Mouse (Mus musculus) CH12.LX (cell line): ENCODE results near the gene A430078G23Rik. TPM values are rescaled to one million over a fixed set of nuclear protein-coding genes. Genes with fewer than 3 reads are reported as not detected.

Experiments
- DNase-seq: peaks from one replicate; pipeline ENCODE4 v3.0.0-alpha.2; 2013; ENCODE audit errors: extremely low read depth
- H3K27ac ChIP-seq: 2 replicates; pipeline ENCODE4 v1.5.1; 2012; ENCODE audit warnings: low read depth, mild to moderate bottlenecking, control low read depth, moderate library complexity; ENCODE audit not compliant: insufficient read depth
- H3K27me3 ChIP-seq: replicated peaks from 2 replicates; pipeline ENCODE3; 2012; ENCODE audit warnings: inconsistent platforms
- H3K36me3 ChIP-seq, 2 experiments: replicated peaks in 1 of 2; 2 replicates each; pipeline versions ENCODE3 to v1.6.1; 2012; ENCODE audit warnings: inconsistent platforms in 1 of 2, low read length in 1 of 2, mild to moderate bottlenecking in 1 of 2, mixed read lengths in 1 of 2, moderate library complexity in 1 of 2; ENCODE audit not compliant: control insufficient read depth in 1 of 2, insufficient read depth in 1 of 2
- H3K4me1 ChIP-seq, 2 experiments: 2 replicates each; pipeline ENCODE4 v1.6.1; 2012; ENCODE audit warnings: inconsistent platforms in 1 of 2, moderate library complexity in 1 of 2; ENCODE audit not compliant: insufficient read depth in 2 of 2, control insufficient read depth in 1 of 2
- H3K4me2 ChIP-seq: 2 replicates; pipeline ENCODE4 v1.6.1; 2012; ENCODE audit warnings: low read depth, mild to moderate bottlenecking, control low read depth; ENCODE audit not compliant: poor library complexity, insufficient read depth, severe bottlenecking
- H3K4me3 ChIP-seq, 3 experiments: fragments of 150-350 bp in 1 of 3; sonication (generic) in 1 of 3; replicated peaks in 1 of 3; 2 replicates each; pipeline versions ENCODE3 to v1.5.1; 2011 to 2012; ENCODE audit warnings: low read depth in 2 of 3, low read length in 2 of 3, mild to moderate bottlenecking in 2 of 3, moderate library complexity in 2 of 3, control low read depth in 1 of 3, improper control_type of control experiment in 1 of 3, inconsistent platforms in 1 of 3, mixed read lengths in 1 of 3; ENCODE audit not compliant: poor library complexity in 1 of 3
- H3K79me2 ChIP-seq: replicated peaks from 2 replicates; pipeline ENCODE4 v1.6.1; 2012; ENCODE audit warnings: mild to moderate bottlenecking, moderate library complexity; ENCODE audit not compliant: control insufficient read depth, poor library complexity, insufficient read depth, severe bottlenecking; ENCODE audit errors: extremely low read depth
- H3K9ac ChIP-seq: 2 replicates; pipeline ENCODE4 v1.6.1; 2012; ENCODE audit warnings: low read depth, mild to moderate bottlenecking, control low read depth, moderate library complexity; ENCODE audit not compliant: insufficient read depth
- H3K9me3 ChIP-seq: replicated peaks from 2 replicates; pipeline ENCODE3; 2012; ENCODE audit warnings: low read length, inconsistent platforms, mixed read lengths
- BHLHE40 ChIP-seq: IDR thresholded peaks from 2 replicates; pipeline ENCODE4 v1.6.1; 2011; ENCODE audit warnings: mild to moderate bottlenecking, low read depth, low read length, improper control_type of control experiment
- CHD2 ChIP-seq: IDR thresholded peaks from 2 replicates; pipeline ENCODE4 v1.6.1; 2011; ENCODE audit warnings: low read length, improper control_type of control experiment
- CTCF ChIP-seq, 2 experiments: IDR thresholded peaks in 1 of 2; conservative IDR thresholded peaks in 1 of 2; 2 replicates each; pipeline ENCODE4 v1.5.1; 2011 to 2012; ENCODE audit warnings: low read depth in 2 of 2, low read length in 2 of 2, improper control_type of control experiment in 1 of 2, inconsistent platforms in 1 of 2, mild to moderate bottlenecking in 1 of 2, moderate library complexity in 1 of 2
- ELF1 ChIP-seq: IDR thresholded peaks from 2 replicates; pipeline ENCODE4 v1.6.1; 2014; ENCODE audit warnings: low read depth, mild to moderate bottlenecking, inconsistent platforms, low read length, improper control_type of control experiment
- EP300 ChIP-seq: IDR thresholded peaks from 2 replicates; pipeline ENCODE4 v1.6.1; 2011; ENCODE audit warnings: low read length, improper control_type of control experiment
- GABPA ChIP-seq: IDR thresholded peaks from 2 replicates; pipeline ENCODE4 v1.6.1; 2012; ENCODE audit warnings: low read depth, low read length, improper control_type of control experiment, inconsistent platforms; ENCODE audit not compliant: insufficient replicate concordance
- HCFC1 ChIP-seq: IDR thresholded peaks from 2 replicates; pipeline ENCODE4 v1.6.1; 2012; ENCODE audit warnings: low read depth, mild to moderate bottlenecking, inconsistent platforms, low read length, improper control_type of control experiment
- IRF4 ChIP-seq: IDR thresholded peaks from 2 replicates; pipeline ENCODE4 v1.6.1; 2014; ENCODE audit warnings: low read depth, mild to moderate bottlenecking, inconsistent platforms, low read length, improper control_type of control experiment
- KAT2A ChIP-seq: IDR thresholded peaks from 2 replicates; pipeline ENCODE4 v1.6.1; 2012; ENCODE audit warnings: low read length, improper control_type of control experiment, inconsistent platforms; ENCODE audit not compliant: insufficient replicate concordance
- MAFK ChIP-seq: IDR thresholded peaks from 2 replicates; pipeline ENCODE4 v1.6.1; 2011; ENCODE audit warnings: low read length, improper control_type of control experiment; ENCODE audit not compliant: insufficient replicate concordance
- MAX ChIP-seq: IDR thresholded peaks from 2 replicates; pipeline ENCODE4 v1.6.1; 2011; ENCODE audit warnings: low read length, improper control_type of control experiment
- MAZ ChIP-seq: IDR thresholded peaks from 2 replicates; pipeline ENCODE4 v1.6.1; 2012; ENCODE audit warnings: low read depth, mild to moderate bottlenecking, inconsistent platforms, low read length, improper control_type of control experiment, moderate library complexity
- MEF2A ChIP-seq: IDR thresholded peaks from 2 replicates; pipeline ENCODE4 v1.6.1; 2014; ENCODE audit warnings: low read depth, mild to moderate bottlenecking, inconsistent platforms, low read length, improper control_type of control experiment, borderline replicate concordance
- MXI1 ChIP-seq: IDR thresholded peaks from 2 replicates; pipeline ENCODE4 v1.6.1; 2011; ENCODE audit warnings: mild to moderate bottlenecking, low read depth, low read length, improper control_type of control experiment
- MYC ChIP-seq: IDR thresholded peaks from 2 replicates; pipeline ENCODE4 v1.6.1; 2011; ENCODE audit warnings: low read depth, mild to moderate bottlenecking, improper control_type of control experiment, low read length
- NELFE ChIP-seq: IDR thresholded peaks from 2 replicates; pipeline ENCODE4 v1.6.1; 2011; ENCODE audit warnings: low read depth, low read length, improper control_type of control experiment
- POLR2A ChIP-seq: IDR thresholded peaks from 2 replicates; pipeline ENCODE4 v1.6.1; 2011; ENCODE audit warnings: low read depth, mild to moderate bottlenecking, improper control_type of control experiment, low read length
- POLR2AphosphoS2 ChIP-seq: IDR thresholded peaks from 2 replicates; pipeline ENCODE4 v1.6.1; 2011; ENCODE audit warnings: low read depth, low read length, improper control_type of control experiment
- RAD21 ChIP-seq: IDR thresholded peaks from 2 replicates; pipeline ENCODE4 v1.6.1; 2011; ENCODE audit warnings: low read depth, mild to moderate bottlenecking, low read length, improper control_type of control experiment, moderate library complexity
- RCOR1 ChIP-seq: conservative IDR thresholded peaks from 2 replicates; pipeline ENCODE4 v1.6.1; 2012; ENCODE audit warnings: low read depth, mild to moderate bottlenecking, inconsistent platforms, low read length, improper control_type of control experiment
- SMC3 ChIP-seq: IDR thresholded peaks from 2 replicates; pipeline ENCODE4 v1.6.1; 2011; ENCODE audit warnings: low read depth, low read length, improper control_type of control experiment
- TCF12 ChIP-seq: IDR thresholded peaks from 2 replicates; pipeline ENCODE4 v1.6.1; 2014; ENCODE audit warnings: low read depth, mild to moderate bottlenecking, inconsistent platforms, low read length, improper control_type of control experiment
- UBTF ChIP-seq: IDR thresholded peaks from 2 replicates; pipeline ENCODE4 v1.6.1; 2012; ENCODE audit warnings: low read depth, mild to moderate bottlenecking, inconsistent platforms, low read length, improper control_type of control experiment, moderate library complexity
- USF1 ChIP-seq: IDR thresholded peaks from 2 replicates; pipeline ENCODE4 v1.6.1; 2014; ENCODE audit warnings: low read depth, mild to moderate bottlenecking, inconsistent platforms, low read length, improper control_type of control experiment
- USF2 ChIP-seq: conservative IDR thresholded peaks from 2 replicates; pipeline ENCODE4 v1.6.1; 2011; ENCODE audit warnings: low read depth, low read length, improper control_type of control experiment
- ZMIZ1 ChIP-seq: IDR thresholded peaks from 2 replicates; pipeline ENCODE4 v1.6.1; 2012; ENCODE audit warnings: low read depth, mild to moderate bottlenecking, inconsistent platforms, low read length, improper control_type of control experiment
- ZNF384 ChIP-seq: IDR thresholded peaks from 2 replicates; pipeline ENCODE4 v1.6.1; 2012; ENCODE audit warnings: low read depth, low read length, improper control_type of control experiment, inconsistent platforms
- dilution Hi-C: fragments of 300-500 bp; cut with MboI; formaldehyde crosslinking; loops from 2 replicates; pipeline ENCODE4 v1.14.3; 2020; ENCODE audit warnings: low sequenced_read_pairs; ENCODE audit not compliant: extremely low pct_unique_long_range_greater_than_20kb, extremely low pct_ligation_motif_present
- in situ Hi-C: fragments of 300-500 bp; cut with MboI; formaldehyde crosslinking; loops from 3 replicates; pipeline ENCODE4 v1.14.3; 2019; ENCODE audit warnings: low sequenced_read_pairs, low pct_ligation_motif_present, low pct_unique_long_range_greater_than_20kb, mixed read lengths
- polyA plus RNA-seq: library from polyadenylated mRNA; unstranded; fragments of >175 nt; gene quantifications from 2 replicates; pipeline ENCODE4 v1.2.1, GENCODE M21; 2012; ENCODE audit warnings: low read depth; ENCODE audit not compliant: insufficient read length
- total RNA-seq, 2 experiments: library from RNA; depleted of rRNA; stranded (reverse); fragments of 300-350 nt in 1 of 2; fragments of >200 nt in 1 of 2; gene quantifications; 2 replicates each; pipeline ENCODE4 v1.2.3; 2012 to 2014

Gene A430078G23Rik
- total and polyA plus RNA-seq, 3 experiments, result not detected

- in situ Hi-C loops, result no loop called here
- H3K27ac ChIP-seq, result no peak overlapping the region
- no peak for DNase-seq
- no peaks in the 10 kb centered on the region for H3K27me3 ChIP-seq
- no peak overlapping the region for H3K4me2 ChIP-seq
- H3K4me3 ChIP-seq, result no peak overlapping the region
- no peak for TF ChIP-seq RCOR1
- no peak for TF ChIP-seq IRF4
- no peak for TF ChIP-seq TCF12
- TF ChIP-seq MXI1, result no peak
- TF ChIP-seq CHD2, result no peak
- TF ChIP-seq KAT2A, result no peak
- no peak for TF ChIP-seq MEF2A
- no peak for TF ChIP-seq ZMIZ1
- no peak for TF ChIP-seq ZNF384
- no peak for TF ChIP-seq MAFK
- no peak for TF ChIP-seq POLR2A
- no peak for TF ChIP-seq SMC3
- no peak for TF ChIP-seq MAX
- no peak for TF ChIP-seq POLR2AphosphoS2
- no peak for TF ChIP-seq HCFC1
- no peak for TF ChIP-seq MAZ
- no peak for TF ChIP-seq UBTF
- no peak for TF ChIP-seq BHLHE40
- TF ChIP-seq USF2, result no peak
- no peak for TF ChIP-seq RAD21
- TF ChIP-seq, all 38 proteins: peak for 0
- dilution Hi-C loops, result no loop called here
- Histone ChIP-seq H3K79me2 (no peaks in the 10 kb centered on the region), H3K9ac (no peak overlapping the region), H3K36me3 (no peaks in the 10 kb centered on the region), H3K4me1 (peaks cover 6 to 23% of the 10 kb centered on the region in 2 experiments), H3K9me3 (no peaks in the 10 kb centered on the region)
Observed at GRCm38 (mm10) chr8:3324253-3324652, 29.0 kb upstream of the A430078G23Rik start.

- TF ChIP-seq RAD21, result no peak
- no peak for TF ChIP-seq ZMIZ1
- no peak for TF ChIP-seq UBTF
- no peak for TF ChIP-seq MYC
- no peak for TF ChIP-seq NELFE
- no peak for TF ChIP-seq MXI1
- no peak for TF ChIP-seq USF1
- TF ChIP-seq ELF1, result no peak
- no peak for TF ChIP-seq BHLHE40
- TF ChIP-seq RCOR1, result no peak
- no peak for TF ChIP-seq CTCF (conservative IDR thresholded peaks at IDR 0.05 in 1 of 2, IDR thresholded peaks at IDR 0.05 in 1 of 2; ENCODE audit: low read depth in 2 of 2, low read length in 2 of 2)
- no peak for TF ChIP-seq SMC3
- no peak for TF ChIP-seq ZNF384
- no peak for TF ChIP-seq GABPA
- no peak for TF ChIP-seq KAT2A
- no peak for TF ChIP-seq MEF2A
- no peak for TF ChIP-seq TCF12
- TF ChIP-seq EP300, result no peak
- dilution Hi-C loops (no loop called here), in situ Hi-C loops (no loop called here)
- Histone ChIP-seq H3K4me2 (no peak overlapping the region), H3K27ac (no peak overlapping the region), H3K36me3 (no peaks in the 10 kb centered on the region), H3K27me3 (no peaks in the 10 kb centered on the region), H3K4me1 (peaks cover 6 to 19% of the 10 kb centered on the region in 2 experiments), H3K9me3 (no peaks in the 10 kb centered on the region), H3K9ac (no peak overlapping the region), H3K79me2 (no peaks in the 10 kb centered on the region), H3K4me3 (no peak overlapping the region)
- no peak for DNase-seq
Observed at GRCm38 (mm10) chr8:3327056-3327455, 26.2 kb upstream of the A430078G23Rik start.
